Mouse (Mus musculus) heart, adult 18-20 months (tissue): ENCODE data around the gene Celf2. TPM values are rescaled to one million over a fixed set of nuclear protein-coding genes. Genes with fewer than 3 reads are reported as not detected.
A peak's percentile ranks its signal among the peaks of the same experiment; 100 is the strongest.

ENCODE experiments used
- DNase-seq, 2 experiments: peaks; one replicate each; pipeline ENCODE4 v3.0.0; 2021 to 2022; ENCODE audit warnings: mixed read lengths in 1 of 2
- total RNA-seq, 2 experiments: library from RNA; stranded (reverse); gene quantifications; 2 replicates each; pipeline ENCODE4 v1.2.3; 2021

Celf2 gene
- total RNA-seq, 2 experiments from 2014 or later, result 53.5 to 65.7 TPM

DNA sequence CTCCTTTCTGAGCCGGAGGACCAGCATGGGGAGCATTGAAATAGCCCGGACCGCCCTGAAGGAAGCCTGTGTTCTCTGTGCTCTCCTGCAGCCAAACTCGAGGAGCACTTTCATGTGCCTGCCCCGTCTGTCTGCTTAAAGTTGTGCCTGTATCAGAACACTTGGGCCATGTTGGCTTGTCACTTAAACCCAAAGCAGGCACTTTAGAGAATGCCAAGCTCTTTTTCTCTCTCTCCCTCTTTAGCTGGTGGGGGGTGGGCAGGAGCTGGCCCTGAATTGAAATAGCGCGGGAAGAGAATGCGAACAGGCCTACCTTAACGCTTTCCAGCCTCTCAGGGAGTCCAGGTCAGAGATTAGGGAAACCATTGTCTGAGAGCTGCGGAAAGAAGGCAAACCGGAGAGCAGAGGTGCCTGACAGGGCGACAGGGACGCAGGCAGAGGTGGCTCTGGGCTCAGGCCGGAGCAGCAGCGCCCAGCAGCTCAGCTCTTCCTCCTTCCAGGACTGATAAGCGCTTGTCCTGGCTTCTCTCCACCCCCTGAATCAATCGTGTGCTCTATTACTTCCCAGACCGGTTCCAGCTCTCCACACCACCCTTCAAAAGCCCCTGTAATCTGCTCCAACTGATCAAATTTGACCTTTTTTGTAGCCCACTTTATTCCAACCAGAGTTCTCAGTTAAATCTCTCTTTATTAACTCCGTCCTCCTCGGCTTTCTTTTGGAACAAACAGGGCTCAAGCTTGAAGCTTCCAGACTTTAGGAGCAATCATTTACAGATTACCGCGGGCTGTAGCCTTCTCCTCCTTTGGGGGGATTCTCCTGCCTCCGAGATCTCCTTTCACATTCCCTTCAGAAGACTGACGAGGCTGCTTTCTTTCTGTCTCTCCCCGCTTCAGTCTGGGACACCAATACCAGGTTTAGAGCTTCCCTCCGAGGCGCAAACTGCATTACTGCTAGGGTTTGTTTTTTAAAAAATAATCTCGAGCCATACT is 428.3 kb downstream of the Celf2 start:
- DNase-seq, result peak; percentile 77 to 81

DNA sequence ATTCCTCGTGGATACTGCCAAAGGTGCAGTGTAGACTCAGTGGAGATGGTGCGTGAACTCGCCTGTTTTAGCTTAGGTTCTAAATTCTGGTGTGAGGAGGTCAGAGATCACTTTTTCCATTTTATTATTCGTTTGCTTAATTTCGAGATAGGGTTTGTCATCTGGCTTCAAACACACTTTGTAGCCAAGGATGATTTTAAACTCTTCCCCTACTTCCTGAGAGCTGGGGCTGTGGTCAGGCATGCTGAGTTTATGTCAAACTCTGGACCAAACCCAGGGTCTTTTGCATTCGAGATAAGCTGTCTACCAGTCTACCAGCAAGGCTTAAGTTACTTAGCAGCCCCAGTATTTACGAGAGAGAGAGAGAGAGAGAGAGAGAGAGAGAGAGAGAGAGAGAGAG is 429.3 kb downstream of the Celf2 start:
- no peak for DNase-seq

DNA sequence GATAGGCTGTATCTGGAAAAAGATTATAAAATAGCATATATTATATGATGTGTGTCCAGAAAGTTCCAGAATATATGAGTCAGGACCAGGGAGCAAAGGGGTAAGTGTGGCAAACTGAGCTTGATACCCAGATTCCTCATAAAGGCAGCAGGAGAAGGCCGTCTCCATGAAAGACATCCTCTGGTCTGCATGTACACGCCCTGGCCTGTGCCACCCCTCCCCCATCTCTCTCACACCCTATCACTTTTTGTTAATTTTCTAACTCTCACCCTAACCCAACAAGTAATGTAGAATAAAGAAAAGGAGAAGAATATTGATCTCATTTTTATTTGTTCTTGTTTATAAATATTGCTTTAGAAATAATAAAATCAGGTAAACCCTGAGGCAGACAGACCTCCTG is 430.0 kb downstream of the Celf2 start:
- DNase-seq, result no peak

DNA sequence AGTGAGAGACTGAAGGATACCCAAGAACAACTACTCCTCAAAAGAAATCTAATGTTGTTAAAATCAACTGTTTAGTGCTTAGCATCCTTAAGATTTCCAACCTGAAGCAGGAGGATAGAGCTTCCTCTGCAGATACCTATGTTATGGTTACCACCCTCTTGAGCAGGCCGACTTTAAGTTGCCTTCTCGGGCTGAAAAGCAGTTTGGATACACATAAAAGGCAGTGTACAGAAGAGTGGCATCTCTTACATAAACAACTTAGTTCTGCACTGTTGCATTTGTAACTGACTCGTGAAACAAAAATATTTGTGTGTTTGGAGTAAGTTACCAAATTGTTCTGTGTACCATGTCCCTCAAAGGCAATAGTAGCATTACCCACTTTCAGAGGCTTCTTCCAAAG is 435.6 kb downstream of the Celf2 start:
- DNase-seq, result no peak

DNA sequence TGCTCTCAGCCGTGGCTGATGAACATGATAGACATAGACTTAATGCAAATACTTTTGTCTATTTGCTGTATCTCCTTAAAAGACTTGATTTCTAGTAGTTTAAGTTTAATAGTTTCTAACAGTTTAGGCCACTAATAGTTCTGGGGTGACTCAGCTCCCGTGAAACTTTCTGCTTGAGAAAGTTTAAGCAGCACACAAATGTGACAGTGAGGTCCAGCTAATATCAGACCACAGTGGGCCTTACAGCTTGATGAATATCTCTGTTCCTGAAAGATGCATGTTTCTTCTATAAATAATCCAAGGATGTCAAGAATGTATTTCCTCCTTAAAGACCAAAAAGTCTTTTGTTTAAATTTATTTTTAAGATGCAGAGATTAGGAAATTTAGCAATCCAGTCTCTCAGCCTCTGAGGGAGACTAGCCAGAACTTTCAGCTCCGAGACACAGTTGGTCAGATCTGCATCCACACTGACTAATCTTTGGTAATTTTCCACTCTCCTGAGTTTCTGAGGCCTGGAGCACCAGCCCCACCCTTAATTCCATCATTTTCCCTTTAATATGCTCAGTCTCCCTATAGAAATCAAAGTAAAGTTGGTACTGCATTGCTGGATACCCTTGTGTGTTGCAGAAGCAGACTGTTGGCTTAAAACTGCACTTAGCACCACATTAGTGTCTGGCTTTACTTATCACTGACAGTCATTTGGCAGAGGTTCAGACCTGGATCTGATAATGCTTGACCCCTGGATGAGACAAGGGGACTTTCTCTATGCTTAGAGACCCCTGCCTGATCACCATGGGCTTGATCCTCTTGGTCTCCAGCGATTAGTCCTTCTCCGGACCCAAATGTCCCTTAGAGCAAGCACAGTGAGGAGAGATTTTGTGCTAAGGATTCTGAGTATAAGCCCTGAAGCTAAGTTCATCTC is 436.8 kb downstream of the Celf2 start:
- DNase-seq, result no peak

DNA sequence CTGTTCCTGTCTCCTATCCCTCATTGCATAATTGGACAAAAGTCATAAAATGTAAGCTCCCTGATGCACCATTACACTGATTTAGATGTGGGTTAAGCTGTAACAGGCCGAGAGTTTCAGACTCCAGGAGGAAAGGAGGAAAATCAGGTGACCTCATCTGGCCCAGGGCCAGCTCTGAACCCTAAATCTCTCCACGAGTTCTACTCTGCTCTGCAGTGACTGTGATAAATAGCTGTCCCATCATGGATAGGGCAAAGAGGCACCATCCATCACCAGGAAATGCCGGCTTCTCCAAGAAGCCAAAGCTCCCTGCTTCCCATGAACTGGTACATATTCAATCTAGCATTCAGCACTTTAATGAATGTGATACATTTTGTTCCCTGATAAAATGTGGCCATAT is 439.9 kb downstream of the Celf2 start:
- no peak for DNase-seq

DNA sequence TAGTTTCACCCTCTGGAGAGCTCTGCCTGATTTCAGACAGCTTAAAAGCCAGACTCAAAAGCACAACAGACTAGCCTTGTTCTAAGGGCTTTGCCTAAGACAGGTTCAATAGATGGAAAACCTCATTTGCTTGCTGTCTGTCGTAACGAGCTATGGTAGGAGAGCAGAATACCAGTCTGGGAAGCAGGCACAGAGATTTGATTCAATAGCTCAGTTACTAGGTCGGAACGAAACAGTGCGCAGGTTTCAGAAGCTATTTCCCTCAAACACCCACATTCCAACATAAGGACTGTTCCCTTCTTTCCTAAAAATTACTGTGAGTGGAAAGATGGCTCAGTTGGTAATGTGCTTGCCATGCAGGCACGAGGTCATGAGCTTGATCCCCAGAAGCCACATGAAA is 441.1 kb downstream of the Celf2 start:
- DNase-seq, result no peak

DNA sequence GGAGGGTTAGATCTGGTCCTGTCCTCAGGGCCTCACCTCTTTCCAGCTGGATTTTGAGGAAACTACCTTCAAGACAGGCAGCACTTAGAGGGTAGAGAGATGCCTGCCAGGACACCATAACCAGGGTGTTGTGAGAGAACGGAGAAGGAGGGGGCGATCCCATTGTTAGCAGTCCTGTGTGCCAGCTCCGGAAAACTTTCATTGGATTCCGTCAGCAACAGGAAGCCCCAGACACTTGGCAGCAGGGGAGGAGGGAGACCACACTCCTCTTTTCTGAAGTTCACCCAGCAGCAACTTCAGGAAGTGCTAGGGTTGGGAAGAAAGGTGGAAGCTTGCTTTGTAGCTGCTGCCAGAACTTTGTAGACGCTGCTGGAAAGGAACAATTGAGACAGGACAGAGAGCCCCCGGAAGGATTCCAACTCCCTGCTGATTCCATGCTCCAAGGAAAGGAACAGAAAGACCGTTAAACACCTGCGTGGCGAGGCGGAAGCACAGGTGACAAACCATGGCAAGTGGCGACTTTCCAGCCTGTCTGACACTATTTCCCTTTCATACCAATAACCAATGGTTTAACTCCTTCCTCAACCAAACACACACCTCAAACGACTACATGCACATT is 445.7 kb downstream of the Celf2 start:
- DNase-seq, result no peak

DNA sequence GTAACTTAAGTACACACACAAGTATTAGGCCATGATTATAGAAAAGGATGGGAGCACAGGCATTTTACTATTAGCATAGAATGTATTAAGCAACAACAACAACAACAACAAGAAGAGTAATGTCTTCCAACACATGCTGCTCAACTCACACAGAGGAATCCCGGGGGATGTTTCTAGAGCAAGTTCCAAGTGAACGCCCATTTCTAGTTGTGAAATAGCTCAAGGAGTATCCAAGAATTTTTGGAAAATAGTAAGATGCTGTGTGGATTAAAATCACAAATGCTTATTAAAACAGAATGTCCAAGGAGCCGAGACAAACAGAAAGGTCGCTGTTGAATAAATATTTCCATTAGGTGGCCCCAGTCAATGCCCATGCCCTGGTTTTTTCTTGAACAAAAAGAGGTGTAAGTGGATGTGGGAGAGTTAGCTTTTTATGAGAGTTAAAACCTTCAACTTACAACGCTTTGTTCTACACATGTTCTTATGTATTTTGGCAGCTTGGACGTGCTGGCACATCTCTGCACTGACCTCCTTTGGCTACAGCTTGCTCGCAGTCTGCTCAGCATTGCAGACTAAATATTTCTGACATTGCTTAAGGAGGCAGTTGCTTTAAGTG is 448.8 kb downstream of the Celf2 start:
- peak; percentile 69 to 76 for DNase-seq

DNA sequence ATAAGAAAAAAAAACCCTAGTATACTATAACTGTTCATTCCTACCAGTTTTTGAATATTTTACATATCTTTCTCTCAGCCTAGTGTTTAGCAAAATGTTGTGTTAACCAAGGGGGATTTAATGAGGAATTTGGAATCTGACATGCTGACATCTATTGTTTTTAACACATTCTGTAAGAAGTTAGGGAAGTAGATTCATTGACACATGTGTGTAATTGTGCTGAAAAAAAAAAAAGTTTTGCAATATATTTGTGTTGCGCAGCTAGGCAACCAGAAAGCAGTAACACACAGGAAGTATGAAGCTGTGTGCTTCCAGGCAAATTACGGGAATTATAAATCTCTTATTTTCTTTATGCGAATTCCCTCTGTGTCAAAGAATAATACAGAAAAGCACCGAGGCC is 453.0 kb downstream of the Celf2 start:
- peak in 1 of 2 experiments; percentile 26 for DNase-seq

DNA sequence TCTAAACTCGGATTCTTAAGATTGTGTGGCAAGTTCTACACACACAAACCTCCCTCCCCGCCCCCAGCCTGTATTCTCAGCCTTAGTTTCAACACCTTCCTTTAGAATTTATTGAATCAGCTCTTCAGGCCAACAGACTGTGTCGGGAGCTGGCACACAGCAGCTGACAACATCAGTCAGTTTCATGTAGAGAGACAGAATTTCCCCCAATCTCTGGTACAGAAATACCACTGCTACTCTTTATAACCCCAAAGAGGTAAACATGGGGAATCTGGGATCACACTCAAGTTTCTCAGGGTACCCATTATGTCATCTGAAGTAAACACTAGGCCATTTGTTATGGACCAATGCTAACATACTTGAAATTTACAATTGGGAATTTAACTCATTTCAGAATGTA is 453.4 kb downstream of the Celf2 start:
- DNase-seq, result no peak

DNA sequence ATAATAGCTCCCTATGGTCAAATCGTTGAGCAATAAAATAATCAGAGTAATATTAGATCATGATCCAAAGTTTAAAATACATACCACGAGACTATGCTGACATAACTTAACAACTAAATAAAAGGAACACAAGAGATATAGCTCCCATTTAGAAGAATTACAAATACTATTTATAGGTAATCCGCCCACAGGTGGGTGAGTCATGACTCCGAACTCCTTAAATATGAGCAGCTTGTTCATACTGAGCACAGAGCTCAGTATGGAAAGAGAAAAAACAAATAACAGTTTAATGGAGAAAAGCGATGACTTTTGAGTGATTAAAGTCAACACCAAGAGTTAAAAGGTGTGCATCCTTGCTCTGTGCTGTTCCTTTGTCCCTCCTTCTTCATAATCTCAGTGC is 458.3 kb downstream of the Celf2 start:
- DNase-seq, result no peak

DNA sequence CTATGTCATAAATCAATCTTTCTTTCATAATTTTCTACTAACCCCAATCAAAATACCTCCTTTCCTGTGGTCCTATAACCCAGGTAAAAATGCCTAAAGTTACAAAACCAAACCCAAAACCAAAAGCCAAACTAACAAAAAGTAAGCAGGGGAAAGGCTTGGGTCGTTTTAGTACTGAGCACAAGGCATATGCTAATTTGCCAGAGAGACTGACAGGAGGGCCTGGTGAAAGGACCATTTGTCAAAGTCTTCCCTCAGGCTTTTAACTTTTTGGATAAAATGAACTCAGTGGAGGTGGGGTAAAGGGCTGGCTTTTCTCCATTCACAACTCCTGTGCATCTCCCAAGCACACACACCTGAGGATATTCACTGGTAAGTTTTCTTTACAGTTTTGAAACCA is 463.2 kb downstream of the Celf2 start:
- no peak for DNase-seq

DNA sequence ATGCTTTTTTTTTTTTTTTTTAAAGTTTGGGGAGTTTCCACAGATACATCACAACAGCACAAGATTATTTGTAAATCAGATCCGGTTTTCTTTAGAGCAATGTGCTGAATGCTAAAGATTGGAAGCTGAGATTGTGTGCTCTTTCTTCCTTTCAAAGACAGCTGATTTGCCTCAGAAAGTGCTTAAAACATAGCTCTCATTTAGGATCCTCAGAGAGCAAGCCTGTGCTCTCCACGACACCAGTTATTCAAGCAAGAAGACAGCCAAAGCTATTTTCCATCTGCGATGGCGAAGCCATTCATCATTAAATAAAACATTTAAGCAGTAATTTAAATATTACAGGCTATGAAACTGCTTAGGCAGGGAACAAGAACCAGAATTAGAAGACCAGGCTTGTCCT is 463.8 kb downstream of the Celf2 start:
- no peak for DNase-seq

DNA sequence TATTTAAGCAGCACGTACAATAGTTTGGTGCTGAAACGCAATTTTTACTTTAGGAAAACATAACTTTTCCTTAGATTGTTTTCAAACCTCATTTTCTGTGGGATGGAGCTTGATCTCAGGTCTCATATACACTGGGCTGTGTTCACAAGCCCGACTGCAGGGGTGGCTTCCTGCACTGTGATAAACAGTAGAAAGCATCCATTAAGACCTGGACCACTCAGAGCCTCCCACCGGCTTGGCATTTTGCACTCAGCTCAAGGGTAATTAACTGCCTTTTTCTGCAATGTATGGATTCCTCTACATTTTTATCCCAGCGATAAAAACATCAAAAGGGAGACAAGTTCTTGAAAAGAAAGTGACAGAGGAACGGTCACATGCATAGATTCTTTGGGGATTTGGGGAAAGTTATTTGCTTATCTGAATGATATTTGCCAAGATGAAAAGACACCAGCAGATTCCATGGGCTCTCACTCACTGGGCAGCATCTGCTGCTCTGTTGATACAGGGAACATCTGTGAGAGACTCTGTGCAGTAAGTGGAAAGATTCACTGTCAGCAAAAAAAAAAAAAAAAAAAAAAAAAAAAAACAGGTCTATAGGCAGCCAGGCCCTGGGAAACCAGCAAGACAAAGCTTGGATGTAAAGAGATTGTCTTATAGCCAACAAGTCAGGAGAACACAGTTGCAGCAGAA is 465.4 kb downstream of the Celf2 start:
- no peak for DNase-seq

DNA sequence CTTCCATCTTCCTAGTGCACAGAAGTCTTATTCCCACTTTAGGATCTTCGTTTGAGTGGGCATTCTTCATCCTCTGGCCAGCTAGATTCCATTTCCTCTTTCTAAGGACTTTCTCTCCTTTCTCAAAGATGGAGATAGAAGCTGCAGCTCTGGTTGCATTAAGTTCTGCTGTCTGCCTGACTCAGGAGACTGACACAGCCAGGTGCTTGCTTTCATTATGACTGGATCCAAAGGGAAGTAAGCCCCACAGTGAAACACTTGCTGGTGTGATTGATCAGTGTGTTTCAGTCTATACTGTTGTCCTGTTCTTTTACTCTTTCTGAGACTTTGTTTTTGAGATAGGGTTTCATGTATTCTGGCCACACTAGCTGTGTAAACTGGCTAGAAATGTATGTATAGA is 468.4 kb downstream of the Celf2 start:
- no peak for DNase-seq

DNA sequence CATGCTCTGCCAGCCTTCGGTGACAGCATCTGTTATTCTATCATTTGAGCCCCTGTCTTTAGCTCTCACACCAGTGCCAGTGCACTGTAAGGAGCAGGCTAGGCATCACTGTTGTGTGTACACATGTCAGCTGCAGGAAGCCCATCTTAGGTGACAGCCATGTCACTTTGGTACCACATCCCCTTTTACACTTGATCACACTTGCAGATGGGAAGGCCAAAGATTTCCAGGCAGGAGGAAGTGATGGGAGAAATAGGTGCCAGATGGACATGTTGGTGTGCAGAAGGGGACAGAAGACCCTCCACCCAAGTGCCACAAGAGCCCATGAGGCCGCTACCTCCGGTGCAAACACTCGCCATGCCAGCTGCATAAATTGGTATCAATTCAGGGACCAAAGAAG is 470.4 kb downstream of the Celf2 start:
- DNase-seq, result no peak

DNA sequence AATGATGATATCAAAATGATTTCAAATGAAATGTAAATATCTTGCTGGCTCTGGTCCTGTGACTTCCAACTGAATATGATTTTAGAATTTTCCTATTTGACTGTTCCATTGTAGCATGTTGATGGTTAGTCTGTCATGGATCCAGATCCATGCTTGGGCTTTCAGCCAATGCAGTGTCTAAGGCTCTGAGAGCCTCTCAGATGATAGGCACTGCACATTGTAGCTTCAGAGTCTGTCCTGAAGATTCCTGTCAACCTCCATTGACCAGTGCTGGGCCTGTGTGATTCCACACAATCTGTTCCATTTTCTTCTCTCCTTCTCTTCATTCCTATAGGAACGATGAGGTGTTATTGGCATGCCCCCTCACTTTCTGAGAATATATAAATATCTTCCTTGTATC is 478.0 kb downstream of the Celf2 start:
- DNase-seq, result peak; percentile 8 to 27

DNA sequence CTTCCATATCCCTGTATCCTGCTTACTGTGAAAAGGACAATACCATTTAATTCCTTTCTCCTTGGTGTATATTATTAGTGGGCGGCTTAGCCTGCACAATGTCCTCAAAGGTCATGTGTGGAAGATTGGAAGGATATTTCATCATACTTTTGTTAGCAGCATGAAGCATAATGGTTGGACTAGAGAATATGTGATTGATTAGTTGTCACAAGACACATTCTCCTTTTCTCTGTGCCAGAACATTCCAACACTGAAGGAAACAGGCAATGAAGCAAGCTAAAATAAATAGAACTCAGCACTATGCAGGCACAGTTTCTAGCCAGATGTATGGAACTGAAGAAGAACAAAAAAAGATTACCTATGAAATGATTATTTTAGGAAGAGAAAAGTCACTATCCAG is 482.6 kb downstream of the Celf2 start:
- no peak for DNase-seq

DNA sequence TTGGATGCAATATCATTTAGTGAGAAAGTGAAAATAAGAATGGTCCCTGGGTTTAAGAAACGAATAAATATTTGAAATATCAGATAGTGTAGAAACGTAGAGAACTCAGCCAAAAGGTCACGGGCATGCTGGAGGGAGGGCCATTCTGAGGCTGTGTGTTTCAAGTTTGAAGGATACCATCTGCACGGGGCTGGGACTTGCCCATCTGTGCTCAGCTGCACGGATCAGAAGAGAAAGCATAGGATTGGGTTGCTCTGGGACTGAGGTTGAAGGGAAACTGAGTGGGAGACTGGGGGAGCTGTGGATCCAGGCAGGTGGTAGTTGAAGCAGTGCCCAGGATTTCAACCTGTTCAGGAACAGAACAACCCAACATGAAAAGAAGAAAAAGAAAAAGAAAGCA is 483.8 kb downstream of the Celf2 start:
- peak; percentile 55 to 67 for DNase-seq

DNA sequence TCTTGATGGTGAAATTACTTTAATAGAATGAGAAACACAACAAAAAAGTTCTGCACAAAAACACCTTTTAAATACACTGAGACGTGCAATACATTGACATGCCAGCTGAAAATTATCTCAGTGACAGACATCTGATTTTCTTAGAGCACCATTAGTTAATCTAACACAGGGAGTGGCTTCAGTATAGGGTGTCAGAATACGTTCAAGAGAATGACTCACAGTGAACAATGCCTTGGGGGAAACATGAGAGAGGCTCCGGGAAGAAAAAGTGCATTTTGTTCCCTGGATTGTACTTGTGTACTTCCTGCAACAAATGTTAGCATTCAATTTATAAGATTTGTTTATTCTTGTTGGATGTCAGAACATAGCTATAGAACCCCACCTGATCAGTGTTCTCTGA is 487.2 kb downstream of the Celf2 start:
- DNase-seq, result no peak
